In genomic region chr4:83323201-83323903, GRCm38 (mm10) we compare ENCODE assay signal across 8 mouse cellular contexts. TPM values are rescaled to one million over a fixed set of nuclear protein-coding genes. Genes with fewer than 3 reads are reported as not detected.
DNase-seq lines count a peak whose midpoint lies in the region; ATAC-seq and TF ChIP-seq lines count a peak whose summit lies in the region.

No protein-coding gene starts in this region.

- peak overlapping the region; percentile 99 for H3K4me2 ChIP-seq in hindbrain, embryonic 12.5 days (replicated peaks)

- peak; percentile 53 for ATAC-seq in hindbrain, embryonic 12.5 days (ENCODE audit: low FRiP score)

- no peak for TF ChIP-seq EP300 in MEL (IDR thresholded peaks at IDR 0.05; ENCODE audit: low read depth in 1 of 2, low read length in 2 of 2)

- peak; percentile 81 for DNase-seq in MEL (ENCODE audit: low read depth, low spot score)
- peak; percentile 48 for DNase-seq in cerebellum, adult 9-10 months
- DNase-seq in frontal cortex, postnatal 14 days (ENCODE audit: low spot score in 2 of 2) = peak; percentile 48 to 61
- peak; percentile 40 to 60 for DNase-seq in layer of hippocampus, postnatal 25 days (ENCODE audit: extremely low spot score in 1 of 2, low spot score in 1 of 2)
- DNase-seq in lung, postnatal 36 days = peak; percentile 93
- peak; percentile 83 for DNase-seq in retina, postnatal 1 day
- peak; percentile 71 to 72 for DNase-seq in thymus, postnatal 36 days

- peaks cover 7 to 15% of the 10 kb centered on the region in 2 experiments for H3K4me1 ChIP-seq in MEL (ENCODE audit: control insufficient read depth in 1 of 2, insufficient read depth in 2 of 2, low read length in 2 of 2)
- H3K4me1 ChIP-seq in hindbrain, embryonic 12.5 days = peaks cover 8% of the 10 kb centered on the region

- TF ChIP-seq CTCF in MEL (IDR thresholded peaks at IDR 0.05 in 2 of 3, conservative IDR thresholded peaks at IDR 0.05 in 1 of 3; ENCODE audit: control insufficient read depth in 1 of 3, insufficient read depth in 1 of 3, low read depth in 2 of 3, low read length in 3 of 3, poor library complexity in 1 of 3, severe bottlenecking in 1 of 3) = peak in 2 of 3 experiments; percentile 25 to 49; a peak in 3 of 6 replicates

- H3K9ac ChIP-seq in MEL (ENCODE audit: control insufficient read depth, low read depth, low read length, poor library complexity, severe bottlenecking) = peak overlapping the region; percentile 96
- peak overlapping the region; percentile 61 for H3K9ac ChIP-seq in hindbrain, embryonic 12.5 days

- no peak for TF ChIP-seq POLR2A in MEL (IDR thresholded peaks at IDR 0.05; ENCODE audit: control insufficient read depth in 1 of 2, insufficient read depth in 1 of 2, low read depth in 1 of 2, low read length in 2 of 2, poor library complexity in 1 of 2)

- peak overlapping the region; percentile 63 for H3K27ac ChIP-seq in MEL (ENCODE audit: control insufficient read depth, low read depth, low read length)
- H3K27ac ChIP-seq in hindbrain, embryonic 12.5 days = no peak overlapping the region

- no peak for TF ChIP-seq RAD21 in MEL (IDR thresholded peaks at IDR 0.05; ENCODE audit: low read depth, low read length)

- no peaks in the 10 kb centered on the region for H3K27me3 ChIP-seq in MEL (ENCODE audit: control insufficient read depth in 1 of 2, insufficient read depth in 2 of 2, low read length in 2 of 2)
- H3K27me3 ChIP-seq in hindbrain, embryonic 12.5 days = peaks cover 17% of the 10 kb centered on the region

- H3K9me3 ChIP-seq in MEL (replicated peaks; ENCODE audit: insufficient read depth, low read length) = no peaks in the 10 kb centered on the region
- H3K9me3 ChIP-seq in hindbrain, embryonic 12.5 days (replicated peaks) = no peaks in the 10 kb centered on the region

- peak overlapping the region; percentile 89 to 99 for H3K4me3 ChIP-seq in MEL (ENCODE audit: control insufficient read depth in 1 of 2, insufficient read depth in 1 of 2, low read depth in 2 of 2, low read length in 2 of 2)
- H3K4me3 ChIP-seq in hindbrain, embryonic 12.5 days = peak overlapping the region; percentile 76

- WGBS in hindbrain, embryonic 12.5 days = 3% methylated on average over 48 of the region's 48 CpGs

- H3K79me2 ChIP-seq in MEL (ENCODE audit: control insufficient read depth, insufficient read depth, low read length, poor library complexity) = peaks cover 11% of the 10 kb centered on the region

- peaks cover 0 to 18% of the 10 kb centered on the region in 2 experiments; a peak in 2 of 4 replicates for H3K36me3 ChIP-seq in MEL (ENCODE audit: control insufficient read depth in 1 of 2, insufficient read depth in 2 of 2, low read length in 2 of 2)
- H3K36me3 ChIP-seq in hindbrain, embryonic 12.5 days = no peaks in the 10 kb centered on the region

TF ChIP-seq in MEL, 35 proteins besides CTCF, POLR2A, EP300 and RAD21:
- TF ChIP-seq E2F4 (IDR thresholded peaks at IDR 0.05; ENCODE audit: borderline replicate concordance, low read depth, low read length) (peak; percentile 45; the same call in 1 of the 2 replicates), POLR2AphosphoS5 (IDR thresholded peaks at IDR 0.05; ENCODE audit: borderline replicate concordance, low read depth, low read length) (no peak), ZKSCAN1 (IDR thresholded peaks at IDR 0.05; ENCODE audit: low read depth, low read length) (no peak), NELFE (IDR thresholded peaks at IDR 0.05; ENCODE audit: low read depth, low read length) (0 out of 2 replicates have a peak, but pooled peaks have one; percentile 9), HCFC1 (IDR thresholded peaks at IDR 0.05; ENCODE audit: low read depth, low read length) (peak; percentile 48; the same call in 1 of the 2 replicates), TCF12 (IDR thresholded peaks at IDR 0.05; ENCODE audit: low read depth, low read length) (0 out of 2 replicates have a peak, but pooled peaks have one; percentile 14), BHLHE40 (IDR thresholded peaks at IDR 0.05; ENCODE audit: borderline replicate concordance, low read depth, low read length) (no peak), SIN3A (IDR thresholded peaks at IDR 0.05; ENCODE audit: low read length) (peak; percentile 20; the same call in 1 of the 2 replicates), USF2 (IDR thresholded peaks at IDR 0.05; ENCODE audit: borderline replicate concordance in 1 of 2, insufficient read depth in 1 of 2, low read depth in 1 of 2, low read length in 2 of 2) (no peak)

RNA-seq across cellular contexts. Expression of gene Ttc39b, which starts 0.7 kb away (rescaled TPM):
- total RNA-seq in MEL (2012; rRNA removed) = 11.3 and 16.1 TPM in 2 replicates
- polyA plus RNA-seq in MEL (2012; ENCODE audit: insufficient read depth in 1 of 2, insufficient read length in 2 of 2, low read depth in 1 of 2, low replicate concordance in 2 of 2, missing spikeins in 1 of 2) = 100 to 1,000 TPM in 1 of 2 experiments, 10 to 100 TPM in 1; 21.1 to 109 TPM
- polyA plus RNA-seq in hindbrain, embryonic 12.5 days (2016; fragmentation: Nextera tagmentation; extraction: Ambion mirVana) = 2.9 and 3.7 TPM in 2 replicates
- 10 to 100 TPM; 33.6 to 35.9 TPM for total RNA-seq in layer of hippocampus, postnatal 25 days (2021)
